Mouse (Mus musculus): ENCODE data around the gene Ssh1. TPM values are rescaled to one million over a fixed set of nuclear protein-coding genes. Genes with fewer than 3 reads are reported as not detected.

Ssh1 gene
- polyA plus RNA-seq, 1 experiment from 2014 or later, result 4.3 TPM

DNA sequence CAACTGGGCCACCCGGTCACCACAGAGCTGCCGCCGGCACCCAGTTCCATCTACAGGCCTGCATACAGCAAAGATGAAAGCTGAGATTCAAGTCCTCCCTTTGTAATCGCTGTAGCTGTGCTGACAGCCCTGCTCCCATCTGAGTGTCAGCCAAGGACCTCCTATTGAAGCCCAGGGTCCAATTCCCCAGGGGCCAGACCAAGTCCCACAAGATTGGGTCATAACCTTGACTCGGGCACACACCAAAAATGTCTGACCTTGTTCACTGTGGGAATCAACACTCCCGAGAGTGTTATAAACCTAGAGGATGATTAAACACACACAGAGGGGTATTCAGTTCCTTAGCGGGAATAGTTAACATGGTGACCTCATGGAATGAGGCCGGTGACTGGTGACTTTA, 11.9 kb downstream of the Ssh1 start:
- H3K4me3 ChIP-seq (ENCODE audit: low read depth, low read length), result no peak overlapping the region
- H3K9ac ChIP-seq (replicated peaks), result no peak overlapping the region

DNA sequence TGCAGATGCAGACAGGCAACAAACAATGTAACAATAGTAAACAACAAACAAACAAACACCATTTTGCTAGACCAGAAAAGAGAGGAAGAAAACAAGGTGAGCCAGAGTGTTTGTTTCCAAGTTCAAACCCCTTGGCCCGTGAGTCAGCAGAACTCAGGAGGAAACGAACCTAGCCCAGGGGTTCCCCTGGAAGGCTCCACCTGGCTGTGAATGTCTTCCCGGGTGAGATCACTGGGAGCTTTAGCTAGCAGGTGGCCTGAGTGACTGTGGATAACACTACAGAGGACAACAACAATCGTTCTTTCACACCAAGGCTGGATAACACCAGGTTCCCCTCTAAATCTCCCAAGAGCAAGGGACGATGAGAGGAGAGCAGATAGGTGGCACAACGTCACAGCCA, 12.5 kb downstream of the Ssh1 start:
- H3K4me1 ChIP-seq (ENCODE audit: insufficient read depth), result peaks cover 64% of the 10 kb centered on the region
- 76% methylated on average over 6 of the region's 6 CpGs for WGBS (ENCODE audit: insufficient replicate concordance)
- no peak overlapping the region for H3K4me3 ChIP-seq (ENCODE audit: low read depth, low read length)
- ATAC-seq, result no peak
- H3K4me2 ChIP-seq (ENCODE audit: low read depth, low read length), result no peak overlapping the region; the same call in 1 of the 2 replicates
- TF ChIP-seq CTCF (IDR thresholded peaks at IDR 0.05; ENCODE audit: low read depth), result 0 out of 2 replicates have a peak, but pooled peaks have one; percentile 7
- TF ChIP-seq EP300 (IDR thresholded peaks at IDR 0.05; ENCODE audit: low read depth), result no peak
- no peaks in the 10 kb centered on the region for H3K27me3 ChIP-seq (ENCODE audit: insufficient read depth, low read length)
- no peak overlapping the region for H3K9ac ChIP-seq (replicated peaks)
- H3K27ac ChIP-seq (ENCODE audit: low read depth), result no peak overlapping the region; the same call in 1 of the 2 replicates
- H3K9me3 ChIP-seq (ENCODE audit: low read length), result no peaks in the 10 kb centered on the region
- peaks cover 6% of the 10 kb centered on the region for H3K36me3 ChIP-seq (replicated peaks; ENCODE audit: insufficient read depth, low read length)
- no peak for DNase-seq

More for the DNA sequence above, 11.9 kb downstream of the Ssh1 start:
- 79% methylated on average over 8 of the region's 8 CpGs for WGBS (ENCODE audit: insufficient replicate concordance)
- H3K36me3 ChIP-seq (replicated peaks; ENCODE audit: insufficient read depth, low read length), result peaks cover 6% of the 10 kb centered on the region
- peaks cover 65% of the 10 kb centered on the region for H3K4me1 ChIP-seq (ENCODE audit: insufficient read depth)
- no peak overlapping the region for H3K4me2 ChIP-seq (ENCODE audit: low read depth, low read length)
- TF ChIP-seq EP300 (IDR thresholded peaks at IDR 0.05; ENCODE audit: low read depth), result no peak
- TF ChIP-seq CTCF (IDR thresholded peaks at IDR 0.05; ENCODE audit: low read depth), result no peak
- H3K27ac ChIP-seq (ENCODE audit: low read depth), result peak overlapping the region; percentile 24; the same call in 1 of the 2 replicates
- no peak for ATAC-seq
- no peak for DNase-seq
- no peaks in the 10 kb centered on the region for H3K9me3 ChIP-seq (ENCODE audit: low read length)
- H3K27me3 ChIP-seq (ENCODE audit: insufficient read depth, low read length), result no peaks in the 10 kb centered on the region

DNA sequence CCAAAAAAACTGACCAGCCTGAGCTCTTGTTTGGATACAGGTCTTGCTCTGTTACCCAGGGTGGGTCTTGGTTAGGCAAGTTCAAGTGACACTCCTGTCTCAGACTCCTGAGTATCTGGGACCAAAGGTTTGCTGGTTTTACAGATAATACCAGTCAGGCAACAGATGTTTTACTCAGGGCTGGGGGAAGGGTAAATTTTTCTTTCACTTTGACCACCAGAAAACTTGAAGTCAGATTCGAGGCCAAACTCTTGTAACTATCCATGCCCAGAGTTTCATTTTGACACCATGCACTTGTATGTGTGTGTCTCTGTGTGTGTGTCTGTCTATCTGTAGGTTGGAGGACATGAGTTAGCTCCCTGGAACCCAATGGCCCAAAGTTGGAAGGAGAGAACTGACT, 13.2 kb downstream of the Ssh1 start:
- DNase-seq (no peak), ATAC-seq (0 out of 2 replicates have a peak, but pooled peaks have one; percentile 15)
- TF ChIP-seq EP300 (IDR thresholded peaks at IDR 0.05; ENCODE audit: low read depth) (peak; percentile 89), CTCF (IDR thresholded peaks at IDR 0.05; ENCODE audit: low read depth) (no peak)
- H3K4me1 ChIP-seq (ENCODE audit: insufficient read depth), result peaks cover 64% of the 10 kb centered on the region
- H3K36me3 ChIP-seq (replicated peaks; ENCODE audit: insufficient read depth, low read length), result peaks cover 6% of the 10 kb centered on the region
- no peaks in the 10 kb centered on the region for H3K27me3 ChIP-seq (ENCODE audit: insufficient read depth, low read length)
- H3K9ac ChIP-seq (replicated peaks), result no peak overlapping the region
- WGBS (ENCODE audit: insufficient replicate concordance), result 38% methylated on average over 1 of the region's 1 CpGs
- peak overlapping the region; percentile 27; the same call in 1 of the 2 replicates for H3K4me2 ChIP-seq (ENCODE audit: low read depth, low read length)
- H3K27ac ChIP-seq (ENCODE audit: low read depth), result peak overlapping the region; percentile 55; the same call in 1 of the 2 replicates
- H3K4me3 ChIP-seq (ENCODE audit: low read depth, low read length), result no peak overlapping the region
- H3K9me3 ChIP-seq (ENCODE audit: low read length), result no peaks in the 10 kb centered on the region

DNA sequence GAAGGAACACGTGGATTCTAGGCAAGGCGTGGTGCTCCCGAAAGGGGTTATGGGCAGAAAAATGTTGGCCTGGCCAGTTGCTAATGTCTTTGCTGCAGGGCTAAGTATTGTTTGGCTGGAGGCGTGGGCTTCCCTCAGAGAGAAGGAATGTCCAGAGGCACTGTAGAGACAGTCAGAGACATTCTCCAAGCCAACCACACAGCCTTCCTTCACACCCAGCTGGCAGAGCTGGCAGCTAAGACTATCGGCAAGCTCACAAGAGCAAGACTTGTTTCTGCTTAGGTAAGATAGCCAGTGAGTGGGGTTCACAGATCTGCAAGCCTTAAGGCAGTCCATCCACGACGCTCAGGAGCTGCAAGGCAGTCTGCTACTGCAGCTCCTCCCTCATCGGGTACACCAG, 16.4 kb downstream of the Ssh1 start:
- 0 out of 2 replicates have a peak, but pooled peaks cover under 1% of the 10 kb centered on the region for H3K36me3 ChIP-seq (replicated peaks; ENCODE audit: insufficient read depth, low read length)
- no peak overlapping the region for H3K9ac ChIP-seq (replicated peaks)
- no peaks in the 10 kb centered on the region for H3K27me3 ChIP-seq (ENCODE audit: insufficient read depth, low read length)
- no peak for TF ChIP-seq CTCF (IDR thresholded peaks at IDR 0.05; ENCODE audit: low read depth)
- peak; percentile 90 for TF ChIP-seq EP300 (IDR thresholded peaks at IDR 0.05; ENCODE audit: low read depth)
- H3K4me1 ChIP-seq (ENCODE audit: insufficient read depth), result peaks cover 74% of the 10 kb centered on the region
- no peak overlapping the region for H3K4me3 ChIP-seq (ENCODE audit: low read depth, low read length)
- ATAC-seq (peak; percentile 66), DNase-seq (peak; percentile 40)
- 59% methylated on average over 8 of the region's 8 CpGs for WGBS (ENCODE audit: insufficient replicate concordance)
- H3K27ac ChIP-seq (ENCODE audit: low read depth), result peak overlapping the region; percentile 89
- peak overlapping the region; percentile 24 for H3K4me2 ChIP-seq (ENCODE audit: low read depth, low read length)
- H3K9me3 ChIP-seq (ENCODE audit: low read length), result no peaks in the 10 kb centered on the region

DNA sequence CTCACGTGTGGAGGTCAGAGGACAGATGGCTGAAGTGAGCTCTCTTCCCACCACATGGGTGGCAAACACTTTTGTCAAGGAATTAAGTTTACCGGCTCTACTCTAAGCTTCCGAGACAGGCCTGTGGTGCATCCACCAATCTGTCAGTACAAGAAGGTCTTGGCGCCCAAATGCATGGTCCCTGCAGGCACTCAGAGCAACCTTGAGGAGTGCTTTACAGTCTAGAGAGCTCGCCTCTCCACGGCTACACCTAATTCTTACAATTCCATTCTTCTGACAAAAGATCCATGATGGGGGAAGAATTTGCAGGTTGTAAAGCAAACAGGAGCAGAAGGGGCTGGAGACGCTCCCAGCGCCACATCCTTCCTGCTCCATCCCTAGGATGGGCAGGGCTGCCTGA, 17.1 kb downstream of the Ssh1 start:
- TF ChIP-seq CTCF (IDR thresholded peaks at IDR 0.05; ENCODE audit: low read depth), result no peak
- no peak for TF ChIP-seq EP300 (IDR thresholded peaks at IDR 0.05; ENCODE audit: low read depth)
- peaks cover 78% of the 10 kb centered on the region for H3K4me1 ChIP-seq (ENCODE audit: insufficient read depth)
- DNase-seq, result no peak
- ATAC-seq, result no peak
- 91% methylated on average over 8 of the region's 8 CpGs for WGBS (ENCODE audit: insufficient replicate concordance)
- no peaks in the 10 kb centered on the region for H3K27me3 ChIP-seq (ENCODE audit: insufficient read depth, low read length)
- H3K36me3 ChIP-seq (replicated peaks; ENCODE audit: insufficient read depth, low read length), result no peaks in the 10 kb centered on the region
- no peak overlapping the region for H3K4me3 ChIP-seq (ENCODE audit: low read depth, low read length)
- no peaks in the 10 kb centered on the region for H3K9me3 ChIP-seq (ENCODE audit: low read length)
- peak overlapping the region; percentile 89; the same call in 1 of the 2 replicates for H3K27ac ChIP-seq (ENCODE audit: low read depth)
- H3K9ac ChIP-seq (replicated peaks), result no peak overlapping the region
- H3K4me2 ChIP-seq (ENCODE audit: low read depth, low read length), result 0 out of 2 replicates have a peak overlapping the region, but pooled peaks have one; percentile 24

DNA sequence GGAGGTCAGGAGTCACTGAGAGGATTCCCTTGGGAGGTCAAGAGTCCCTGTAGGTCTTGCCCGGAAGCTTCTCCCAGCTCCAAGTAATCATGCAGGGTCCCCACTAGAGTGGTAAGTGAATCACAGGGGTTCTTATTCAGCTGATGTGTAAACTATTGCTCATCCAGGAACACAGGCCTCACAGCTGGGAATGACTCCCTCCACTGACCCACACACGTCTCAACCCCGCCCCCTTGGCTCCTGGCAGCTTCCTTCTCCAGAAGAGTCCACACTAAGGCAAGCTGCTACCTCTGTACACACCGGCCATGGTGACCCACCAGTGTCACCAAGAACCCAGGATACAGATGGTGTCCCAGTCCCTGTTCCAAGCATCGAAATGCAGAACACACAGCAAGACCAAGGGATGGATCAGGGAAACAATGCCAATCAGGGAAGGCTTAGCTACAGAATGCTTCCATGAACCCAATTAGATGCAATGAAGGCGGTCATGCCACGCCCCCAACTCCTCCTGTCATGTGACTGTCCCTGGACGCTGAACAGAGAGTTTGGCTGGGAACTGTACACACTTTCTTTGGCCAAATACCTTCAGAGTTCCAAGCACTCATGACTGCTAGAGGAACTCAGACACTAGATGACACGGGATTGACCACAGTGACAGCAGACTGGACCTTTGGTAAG, 18.0 kb downstream of the Ssh1 start:
- Histone ChIP-seq H3K9ac (replicated peaks) (no peak overlapping the region), H3K4me1 (ENCODE audit: insufficient read depth) (peaks cover 73% of the 10 kb centered on the region), H3K9me3 (ENCODE audit: low read length) (no peaks in the 10 kb centered on the region), H3K36me3 (replicated peaks; ENCODE audit: insufficient read depth, low read length) (0 out of 2 replicates have a peak, but pooled peaks cover 2% of the 10 kb centered on the region), H3K27ac (ENCODE audit: low read depth) (peak overlapping the region; percentile 89), H3K4me2 (ENCODE audit: low read depth, low read length) (no peak overlapping the region), H3K27me3 (ENCODE audit: insufficient read depth, low read length) (no peaks in the 10 kb centered on the region), H3K4me3 (ENCODE audit: low read depth, low read length) (no peak overlapping the region)
- TF ChIP-seq CTCF (IDR thresholded peaks at IDR 0.05; ENCODE audit: low read depth) (no peak), EP300 (IDR thresholded peaks at IDR 0.05; ENCODE audit: low read depth) (no peak)
- peak; percentile 24; the same call in 1 of the 2 replicates for ATAC-seq
- DNase-seq, result peak; percentile 74
- 65% methylated on average over 9 of the region's 9 CpGs for WGBS (ENCODE audit: insufficient replicate concordance)

Data from liver, postnatal 0 days (tissue).